Mouse (Mus musculus) liver, embryonic 16.5 days (tissue): ENCODE results near the gene Galnt3. TPM values are rescaled to one million over a fixed set of nuclear protein-coding genes. Genes with fewer than 3 reads are reported as not detected.
A peak's percentile ranks its signal among the peaks of the same experiment; 100 is the strongest.

ENCODE experiments used
- ATAC-seq: fragments of 200-750 bp; cut with Nextera tagmentation; 2 replicates; pipeline ENCODE4 v1.8.0; 2017; ENCODE audit warnings: low read depth, mild to moderate bottlenecking, moderate number of reproducible peaks, moderate library complexity
- H3K27ac ChIP-seq: fragments of 300-500 bp; sonication (generic); 2 replicates; pipeline ENCODE4 v1.5.1; 2014; ENCODE audit warnings: mild to moderate bottlenecking, low read length
- H3K27me3 ChIP-seq: fragments of 300-500 bp; sonication (generic); 2 replicates; pipeline ENCODE4 v1.6.1; 2014; ENCODE audit warnings: low read depth, low read length, mixed read lengths; ENCODE audit not compliant: control insufficient read depth, insufficient read depth
- H3K36me3 ChIP-seq: fragments of 300-500 bp; sonication (generic); 2 replicates; pipeline ENCODE4 v1.6.1; 2014; ENCODE audit warnings: mild to moderate bottlenecking; ENCODE audit not compliant: control insufficient read depth, insufficient read depth
- H3K4me1 ChIP-seq: fragments of 300-500 bp; sonication (generic); 2 replicates; pipeline ENCODE4 v1.6.1; 2014; ENCODE audit warnings: low read depth, low read length, mixed read lengths; ENCODE audit not compliant: control insufficient read depth
- H3K4me2 ChIP-seq: fragments of 300-500 bp; sonication (generic); 2 replicates; pipeline ENCODE4 v1.6.1; 2014; ENCODE audit warnings: low read depth, low read length, mixed read lengths
- H3K4me3 ChIP-seq: fragments of 300-500 bp; sonication (generic); 2 replicates; pipeline ENCODE4 v1.5.1; 2014; ENCODE audit warnings: low read depth, mild to moderate bottlenecking, low read length
- H3K9ac ChIP-seq: fragments of 300-500 bp; sonication (generic); 2 replicates; pipeline ENCODE4 v1.6.1; 2014; ENCODE audit warnings: low read depth, low read length
- H3K9me3 ChIP-seq: fragments of 300-500 bp; sonication (generic); replicated peaks from 2 replicates; pipeline ENCODE4 v1.6.1; 2016; ENCODE audit warnings: low read length; ENCODE audit not compliant: control insufficient read depth
- WGBS: fragments of 180-500 bp; shearing (Covaris S2); extraction: QIAGEN DNeasy Blood & Tissue Kit; methylation state at CpG from one replicate; pipeline ENCODE4 v1.1.7; 2014; ENCODE audit not compliant: insufficient replicate concordance; 5-methylcytosine and 5-hydroxymethylcytosine counted together
- polyA plus RNA-seq: library from polyadenylated mRNA; unstranded; fragments of >200 nt; fragmentation: Nextera tagmentation; extraction: Ambion mirVana; gene quantifications from 2 replicates; pipeline ENCODE4 v1.2.1, GENCODE M21; 2015

The Galnt3 gene
- polyA plus RNA-seq: 0.26 and 0.74 TPM in 2 replicates

- Histone ChIP-seq H3K9me3 (no peaks in the 10 kb centered on the region), H3K27me3 (peaks cover 26% of the 10 kb centered on the region), H3K4me1 (no peaks in the 10 kb centered on the region), H3K27ac (peak within 1 kb of the TSS; percentile 44), H3K4me2 (peak within 1 kb of the TSS; percentile 62), H3K9ac (peak within 1 kb of the TSS; percentile 39), H3K4me3 (peak within 1 kb of the TSS; percentile 61), H3K36me3 (no peaks in the 10 kb centered on the region)
- under 1% methylated on average over 55 of the region's 74 CpGs for WGBS
- peak; percentile 48 for ATAC-seq
These were observed at the start of gene Galnt3 for GRCm38 (mm10) chr2:66124591-66125271. Galnt3 (minus strand) TSS chr2:66124994.

GRCm38 (mm10) chr2:66173134-66173533 lies 48.3 kb upstream of the Galnt3 start:
- Histone ChIP-seq H3K4me2 (no peak overlapping the region), H3K9ac (no peak overlapping the region), H3K9me3 (no peaks in the 10 kb centered on the region), H3K4me3 (no peak overlapping the region), H3K4me1 (no peaks in the 10 kb centered on the region), H3K27ac (no peak overlapping the region), H3K27me3 (no peaks in the 10 kb centered on the region), H3K36me3 (no peaks in the 10 kb centered on the region)
- no peak for ATAC-seq
- 70% methylated on average over 5 of the region's 5 CpGs for WGBS

GRCm38 (mm10) chr2:66171643-66172042 lies 46.8 kb upstream of the Galnt3 start:
- no peak overlapping the region for H3K4me3 ChIP-seq
- ATAC-seq: no peak
- no peaks in the 10 kb centered on the region for H3K27me3 ChIP-seq
- no peaks in the 10 kb centered on the region for H3K4me1 ChIP-seq
- no peak overlapping the region for H3K9ac ChIP-seq
- no peak overlapping the region for H3K27ac ChIP-seq
- no peaks in the 10 kb centered on the region for H3K36me3 ChIP-seq
- H3K4me2 ChIP-seq: no peak overlapping the region
- 81% methylated on average over 3 of the region's 3 CpGs for WGBS
- H3K9me3 ChIP-seq: no peaks in the 10 kb centered on the region

GRCm38 (mm10) chr2:66170721-66171120 lies 45.9 kb upstream of the Galnt3 start:
- no peaks in the 10 kb centered on the region for H3K9me3 ChIP-seq
- no peak overlapping the region for H3K4me3 ChIP-seq
- no peaks in the 10 kb centered on the region for H3K36me3 ChIP-seq
- no peak overlapping the region for H3K27ac ChIP-seq
- 48% methylated on average over 11 of the region's 11 CpGs for WGBS
- ATAC-seq: no peak
- H3K9ac ChIP-seq: no peak overlapping the region
- no peaks in the 10 kb centered on the region for H3K27me3 ChIP-seq
- no peaks in the 10 kb centered on the region for H3K4me1 ChIP-seq
- no peak overlapping the region for H3K4me2 ChIP-seq

GRCm38 (mm10) chr2:66165025-66165424 lies 40.2 kb upstream of the Galnt3 start:
- no peaks in the 10 kb centered on the region for H3K36me3 ChIP-seq
- WGBS: 71% methylated on average over 8 of the region's 8 CpGs
- H3K9ac ChIP-seq: no peak overlapping the region
- no peak for ATAC-seq
- H3K27me3 ChIP-seq: no peaks in the 10 kb centered on the region
- no peaks in the 10 kb centered on the region for H3K9me3 ChIP-seq
- H3K27ac ChIP-seq: no peak overlapping the region
- H3K4me1 ChIP-seq: no peaks in the 10 kb centered on the region
- H3K4me2 ChIP-seq: no peak overlapping the region
- H3K4me3 ChIP-seq: no peak overlapping the region

- Histone ChIP-seq H3K4me1 (no peaks in the 10 kb centered on the region), H3K9me3 (no peaks in the 10 kb centered on the region), H3K4me3 (no peak overlapping the region), H3K27me3 (no peaks in the 10 kb centered on the region), H3K9ac (no peak overlapping the region), H3K27ac (no peak overlapping the region), H3K36me3 (no peaks in the 10 kb centered on the region), H3K4me2 (no peak overlapping the region)
- 40% methylated on average over 7 of the region's 7 CpGs for WGBS
- ATAC-seq: no peak
These were observed 33.5 kb upstream of the Galnt3 start for GRCm38 (mm10) chr2:66158140-66158915.

GRCm38 (mm10) chr2:66151436-66151835 lies 26.6 kb upstream of the Galnt3 start:
- no peak for ATAC-seq
- Histone ChIP-seq H3K36me3 (no peaks in the 10 kb centered on the region), H3K9ac (no peak overlapping the region), H3K27me3 (no peaks in the 10 kb centered on the region), H3K4me2 (no peak overlapping the region), H3K9me3 (no peaks in the 10 kb centered on the region), H3K4me1 (no peaks in the 10 kb centered on the region), H3K27ac (no peak overlapping the region), H3K4me3 (no peak overlapping the region)
- WGBS: 65% methylated on average over 2 of the region's 2 CpGs

- Histone ChIP-seq H3K9ac (no peak overlapping the region), H3K4me2 (no peak overlapping the region), H3K4me1 (no peaks in the 10 kb centered on the region), H3K9me3 (no peaks in the 10 kb centered on the region), H3K4me3 (no peak overlapping the region), H3K36me3 (no peaks in the 10 kb centered on the region), H3K27ac (no peak overlapping the region), H3K27me3 (no peaks in the 10 kb centered on the region)
- WGBS: 44% methylated on average over 3 of the region's 3 CpGs
- ATAC-seq: no peak
These were observed 25.7 kb upstream of the Galnt3 start for GRCm38 (mm10) chr2:66150531-66150930.

- WGBS: 50% methylated on average over 10 of the region's 10 CpGs
- no peak overlapping the region for H3K9ac ChIP-seq
- no peaks in the 10 kb centered on the region for H3K4me1 ChIP-seq
- no peaks in the 10 kb centered on the region for H3K9me3 ChIP-seq
- H3K4me3 ChIP-seq: no peak overlapping the region
- H3K36me3 ChIP-seq: no peaks in the 10 kb centered on the region
- H3K27me3 ChIP-seq: no peaks in the 10 kb centered on the region
- no peak for ATAC-seq
- H3K4me2 ChIP-seq: no peak overlapping the region
- no peak overlapping the region for H3K27ac ChIP-seq
These were observed 23.9 kb upstream of the Galnt3 start for GRCm38 (mm10) chr2:66148654-66149230.
